Mouse (Mus musculus): Measurements from ENCODE around the gene Tmem202. TPM values are rescaled to one million over a fixed set of nuclear protein-coding genes. Genes with fewer than 3 reads are reported as not detected.

Tmem202 gene
- polyA plus RNA-seq, 1 experiment: 1.0 TPM

- Histone ChIP-seq H3K4me3 (ENCODE audit: extremely low read depth, insufficient read depth, insufficient read length) (no peak overlapping the region; the same call in 1 of the 2 replicates), H3K27me3 (ENCODE audit: control insufficient read depth, insufficient read depth, low read length) (no peaks in the 10 kb centered on the region), H3K27ac (ENCODE audit: insufficient read depth, low read length) (peak overlapping the region; percentile 96), H3K4me1 (ENCODE audit: control insufficient read depth, insufficient read depth, insufficient read length) (peaks cover 2% of the 10 kb centered on the region; the same call in 1 of the 2 replicates), H3K36me3 (ENCODE audit: control insufficient read depth, insufficient read depth, low read length) (no peaks in the 10 kb centered on the region)
- TF ChIP-seq POLR2A (IDR thresholded peaks at IDR 0.05; ENCODE audit: low read depth, low read length) (no peak), CTCF (IDR thresholded peaks at IDR 0.05; ENCODE audit: extremely low read depth, insufficient read depth, insufficient read length, insufficient replicate concordance) (no peak)
- no peak for DNase-seq (ENCODE audit: low read depth in 1 of 2, low spot score in 2 of 2)
These were observed 52.3 kb downstream of the Tmem202 start for GRCm38 (mm10) chr9:59487331-59487730.

- TF ChIP-seq CTCF (IDR thresholded peaks at IDR 0.05; ENCODE audit: extremely low read depth, insufficient read depth, insufficient read length, insufficient replicate concordance): no peak
- TF ChIP-seq POLR2A (IDR thresholded peaks at IDR 0.05; ENCODE audit: low read depth, low read length): peak; percentile 96
- Histone ChIP-seq H3K4me1 (ENCODE audit: control insufficient read depth, insufficient read depth, insufficient read length) (peaks cover 2% of the 10 kb centered on the region; the same call in 1 of the 2 replicates), H3K4me3 (ENCODE audit: extremely low read depth, insufficient read depth, insufficient read length) (peak within 1 kb of the TSS; percentile 98), H3K27ac (ENCODE audit: insufficient read depth, low read length) (peak within 1 kb of the TSS; percentile 96), H3K27me3 (ENCODE audit: control insufficient read depth, insufficient read depth, low read length) (no peaks in the 10 kb centered on the region), H3K36me3 (ENCODE audit: control insufficient read depth, insufficient read depth, low read length) (no peaks in the 10 kb centered on the region)
- WGBS: under 1% methylated on average over 54 of the region's 56 CpGs
- peak; percentile 96 to 98 for DNase-seq (ENCODE audit: low read depth in 1 of 2, low spot score in 2 of 2)
These were observed 53.0 kb downstream of the Tmem202 start, which contains the start of gene Arih1 for GRCm38 (mm10) chr9:59486549-59487065. Gene Arih1, minus strand, starts transcription at chr9:59486618.

GRCm38 (mm10) chr9:59486076-59486518 lies 53.5 kb downstream of the Tmem202 start:
- DNase-seq (ENCODE audit: low read depth in 1 of 2, low spot score in 2 of 2): peak in 1 of 2 experiments; percentile 12
- Histone ChIP-seq H3K27ac (ENCODE audit: insufficient read depth, low read length) (peak overlapping the region; percentile 96), H3K4me3 (ENCODE audit: extremely low read depth, insufficient read depth, insufficient read length) (peak overlapping the region; percentile 98), H3K27me3 (ENCODE audit: control insufficient read depth, insufficient read depth, low read length) (no peaks in the 10 kb centered on the region), H3K36me3 (ENCODE audit: control insufficient read depth, insufficient read depth, low read length) (no peaks in the 10 kb centered on the region), H3K4me1 (ENCODE audit: control insufficient read depth, insufficient read depth, insufficient read length) (peaks cover 2% of the 10 kb centered on the region; the same call in 1 of the 2 replicates)
- WGBS: under 1% methylated on average over 47 of the region's 71 CpGs
- TF ChIP-seq POLR2A (IDR thresholded peaks at IDR 0.05; ENCODE audit: low read depth, low read length): no peak
- TF ChIP-seq CTCF (IDR thresholded peaks at IDR 0.05; ENCODE audit: extremely low read depth, insufficient read depth, insufficient read length, insufficient replicate concordance): no peak

- TF ChIP-seq POLR2A (IDR thresholded peaks at IDR 0.05; ENCODE audit: low read depth, low read length) (no peak), CTCF (IDR thresholded peaks at IDR 0.05; ENCODE audit: extremely low read depth, insufficient read depth, insufficient read length, insufficient replicate concordance) (no peak)
- Histone ChIP-seq H3K36me3 (ENCODE audit: control insufficient read depth, insufficient read depth, low read length) (no peaks in the 10 kb centered on the region), H3K4me3 (ENCODE audit: extremely low read depth, insufficient read depth, insufficient read length) (peak overlapping the region; percentile 98), H3K27me3 (ENCODE audit: control insufficient read depth, insufficient read depth, low read length) (no peaks in the 10 kb centered on the region), H3K4me1 (ENCODE audit: control insufficient read depth, insufficient read depth, insufficient read length) (peaks cover 2% of the 10 kb centered on the region; the same call in 1 of the 2 replicates), H3K27ac (ENCODE audit: insufficient read depth, low read length) (peak overlapping the region; percentile 96)
- whole genome bisulfite sequencing: under 1% methylated on average over 32 of the region's 34 CpGs
- peak; percentile 15 to 48 for DNase-seq (ENCODE audit: low read depth in 1 of 2, low spot score in 2 of 2)
These were observed 54.1 kb downstream of the Tmem202 start for GRCm38 (mm10) chr9:59485511-59486075.

- Histone ChIP-seq H3K27ac (ENCODE audit: insufficient read depth, low read length) (no peak overlapping the region), H3K27me3 (ENCODE audit: control insufficient read depth, insufficient read depth, low read length) (no peaks in the 10 kb centered on the region), H3K36me3 (ENCODE audit: control insufficient read depth, insufficient read depth, low read length) (no peaks in the 10 kb centered on the region), H3K4me1 (ENCODE audit: control insufficient read depth, insufficient read depth, insufficient read length) (peaks cover 3% of the 10 kb centered on the region; the same call in 1 of the 2 replicates), H3K4me3 (ENCODE audit: extremely low read depth, insufficient read depth, insufficient read length) (no peak overlapping the region; the same call in 1 of the 2 replicates)
- WGBS: 2% methylated on average over 7 of the region's 7 CpGs
- DNase-seq (ENCODE audit: low read depth in 1 of 2, low spot score in 2 of 2): no peak
- TF ChIP-seq POLR2A (IDR thresholded peaks at IDR 0.05; ENCODE audit: low read depth, low read length) (no peak), CTCF (IDR thresholded peaks at IDR 0.05; ENCODE audit: extremely low read depth, insufficient read depth, insufficient read length, insufficient replicate concordance) (no peak)
These were observed 54.9 kb downstream of the Tmem202 start for GRCm38 (mm10) chr9:59484760-59485159.

- no peaks in the 10 kb centered on the region for H3K36me3 ChIP-seq (ENCODE audit: control insufficient read depth, insufficient read depth, low read length)
- peaks cover 4% of the 10 kb centered on the region; the same call in 1 of the 2 replicates for H3K4me1 ChIP-seq (ENCODE audit: control insufficient read depth, insufficient read depth, insufficient read length)
- no peak overlapping the region for H3K27ac ChIP-seq (ENCODE audit: insufficient read depth, low read length)
- no peak overlapping the region for H3K4me3 ChIP-seq (ENCODE audit: extremely low read depth, insufficient read depth, insufficient read length)
- 58% methylated on average over 1 of the region's 1 CpGs for WGBS
- TF ChIP-seq CTCF (IDR thresholded peaks at IDR 0.05; ENCODE audit: extremely low read depth, insufficient read depth, insufficient read length, insufficient replicate concordance) (peak; percentile 51; the same call in 1 of the 2 replicates), POLR2A (IDR thresholded peaks at IDR 0.05; ENCODE audit: low read depth, low read length) (no peak)
- no peaks in the 10 kb centered on the region for H3K27me3 ChIP-seq (ENCODE audit: control insufficient read depth, insufficient read depth, low read length)
- peak; percentile 25 to 43 for DNase-seq (ENCODE audit: low read depth in 1 of 2, low spot score in 2 of 2)
These were observed 57.2 kb downstream of the Tmem202 start for GRCm38 (mm10) chr9:59482419-59482818.

GRCm38 (mm10) chr9:59476617-59477016 lies 63.0 kb downstream of the Tmem202 start:
- H3K4me1 ChIP-seq (ENCODE audit: control insufficient read depth, insufficient read depth, insufficient read length): peaks cover 2% of the 10 kb centered on the region
- TF ChIP-seq POLR2A (IDR thresholded peaks at IDR 0.05; ENCODE audit: low read depth, low read length) (no peak), CTCF (IDR thresholded peaks at IDR 0.05; ENCODE audit: extremely low read depth, insufficient read depth, insufficient read length, insufficient replicate concordance) (no peak)
- no peaks in the 10 kb centered on the region for H3K36me3 ChIP-seq (ENCODE audit: control insufficient read depth, insufficient read depth, low read length)
- H3K27ac ChIP-seq (ENCODE audit: insufficient read depth, low read length): no peak overlapping the region
- no peak overlapping the region for H3K4me3 ChIP-seq (ENCODE audit: extremely low read depth, insufficient read depth, insufficient read length)
- no peak for DNase-seq (ENCODE audit: low read depth in 1 of 2, low spot score in 2 of 2)
- WGBS: 60% methylated on average over 2 of the region's 2 CpGs
- no peaks in the 10 kb centered on the region for H3K27me3 ChIP-seq (ENCODE audit: control insufficient read depth, insufficient read depth, low read length)
